Mouse (Mus musculus): Measurements from ENCODE around the gene Clstn2.

DNA sequence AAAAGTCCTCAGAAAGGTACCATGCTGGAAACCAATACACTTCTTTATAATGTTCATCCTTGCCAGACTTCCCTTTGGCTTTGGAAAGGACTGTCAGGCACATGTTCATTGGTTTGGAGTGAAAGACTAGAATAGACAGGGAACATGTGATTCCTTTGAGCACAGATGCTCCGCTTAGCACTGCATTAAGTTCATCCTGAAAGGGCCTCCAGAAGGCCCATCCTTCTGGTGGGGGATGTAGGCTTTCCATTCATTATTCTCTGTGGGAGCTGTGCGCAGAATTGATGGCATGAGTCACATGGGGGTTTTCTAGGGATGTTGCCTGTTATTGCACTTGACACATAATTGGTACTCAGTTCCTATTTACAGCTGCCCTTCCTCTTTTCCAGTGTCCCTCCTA, 498.8 kb downstream of the Clstn2 start:
- TF ChIP-seq CTCF (IDR thresholded peaks at IDR 0.05; ENCODE audit: insufficient read depth, low read depth, low read length), result no peak
- TF ChIP-seq POLR2A (IDR thresholded peaks at IDR 0.05; ENCODE audit: insufficient read depth, low read depth, low read length), result no peak

All from olfactory bulb, adult 2 months (tissue).